Mouse (Mus musculus): ENCODE measurements at regions not wholly inside any gene's neighbourhood (a gene's known extent, or its start where the extent isn't known, plus 50 kb on each side); places are given as distances from the start of the nearest gene placed in this dataset.
A peak's percentile ranks its signal among the peaks of the same experiment; 100 is the strongest.

GRCm38 (mm10) chr14:39956588-39956987, 483.7 kb upstream of the Nrg3 start:
- no peak for DNase-seq

DNA sequence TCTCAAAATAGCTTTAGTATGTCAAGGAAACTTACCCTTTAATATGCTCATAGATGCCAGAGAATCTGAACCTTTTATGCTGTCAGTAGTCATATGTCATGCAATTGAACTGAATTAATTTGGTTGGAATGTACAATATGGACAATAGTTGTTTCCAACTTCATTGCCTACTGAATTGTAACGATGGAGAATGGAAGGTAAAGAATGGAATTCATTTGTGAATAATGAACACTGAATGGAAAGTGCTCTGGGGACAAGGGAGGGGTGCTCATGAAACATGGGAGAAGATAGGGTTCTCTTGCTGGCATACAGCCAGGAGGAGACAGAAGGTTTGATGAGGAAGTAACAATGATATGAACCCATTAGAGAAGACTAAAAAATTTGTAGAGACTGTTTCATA, 471.8 kb upstream of the Nrg3 start:
- DNase-seq: peak; percentile 13 to 17
